Mouse (Mus musculus) neural tube, embryonic 14.5 days (tissue): ENCODE measurements around the gene D1Ertd622e. TPM values are rescaled to one million over a fixed set of nuclear protein-coding genes. Genes with fewer than 3 reads are reported as not detected.

ENCODE experiments used
- ATAC-seq: fragments of 200-750 bp; cut with Nextera tagmentation; 2 replicates; pipeline ENCODE4 v1.8.0; 2017; ENCODE audit warnings: low read depth, mild to moderate bottlenecking, moderate TSS enrichment, moderate library complexity
- H3K27ac ChIP-seq: fragments of 300-500 bp; sonication (generic); 2 replicates; pipeline ENCODE4 v1.5.1; 2014; ENCODE audit warnings: low read depth, mild to moderate bottlenecking, control low read depth, low read length, moderate library complexity, mixed read lengths
- H3K27me3 ChIP-seq: fragments of 300-500 bp; sonication (generic); 2 replicates; pipeline ENCODE4 v1.6.1; 2014; ENCODE audit warnings: low read length; ENCODE audit not compliant: control insufficient read depth, insufficient read depth
- H3K36me3 ChIP-seq: fragments of 300-500 bp; sonication (generic); 2 replicates; pipeline ENCODE4 v1.6.1; 2014; ENCODE audit warnings: low read length, mixed read lengths; ENCODE audit not compliant: control insufficient read depth, insufficient read depth
- H3K4me1 ChIP-seq: fragments of 300-500 bp; sonication (generic); 2 replicates; pipeline ENCODE4 v1.6.1; 2014; ENCODE audit warnings: low read length; ENCODE audit not compliant: control insufficient read depth, insufficient read depth
- H3K4me2 ChIP-seq: fragments of 300-500 bp; sonication (generic); 2 replicates; pipeline ENCODE4 v1.6.1; 2014; ENCODE audit warnings: mild to moderate bottlenecking, low read depth, low read length, control low read depth
- H3K4me3 ChIP-seq: fragments of 300-500 bp; sonication (generic); 2 replicates; pipeline ENCODE4 v1.5.1; 2014; ENCODE audit warnings: low read depth, low read length, control low read depth, mixed read lengths
- H3K9ac ChIP-seq: fragments of 300-500 bp; sonication (generic); replicated peaks from 2 replicates; pipeline ENCODE4 v1.6.1; 2014; ENCODE audit warnings: low read depth, mild to moderate bottlenecking, control low read depth, low read length, mixed read lengths
- H3K9me3 ChIP-seq: fragments of 300-500 bp; sonication (generic); 2 replicates; pipeline ENCODE4 v1.6.1; 2016; ENCODE audit warnings: low read length; ENCODE audit not compliant: control insufficient read depth
- WGBS: fragments of 180-500 bp; shearing (Covaris S2); extraction: QIAGEN DNeasy Blood & Tissue Kit; methylation state at CpG from one replicate; pipeline ENCODE4 v1.1.7; 2014; 5-methylcytosine and 5-hydroxymethylcytosine counted together
- polyA plus RNA-seq: library from polyadenylated mRNA; unstranded; fragments of >200 nt; fragmentation: Nextera tagmentation; extraction: Ambion mirVana; gene quantifications from 2 replicates; pipeline ENCODE4 v1.2.1, GENCODE M21; 2014

The D1Ertd622e gene
- polyA plus RNA-seq, 1 experiment from 2014 or later = 62.2 TPM

DNA sequence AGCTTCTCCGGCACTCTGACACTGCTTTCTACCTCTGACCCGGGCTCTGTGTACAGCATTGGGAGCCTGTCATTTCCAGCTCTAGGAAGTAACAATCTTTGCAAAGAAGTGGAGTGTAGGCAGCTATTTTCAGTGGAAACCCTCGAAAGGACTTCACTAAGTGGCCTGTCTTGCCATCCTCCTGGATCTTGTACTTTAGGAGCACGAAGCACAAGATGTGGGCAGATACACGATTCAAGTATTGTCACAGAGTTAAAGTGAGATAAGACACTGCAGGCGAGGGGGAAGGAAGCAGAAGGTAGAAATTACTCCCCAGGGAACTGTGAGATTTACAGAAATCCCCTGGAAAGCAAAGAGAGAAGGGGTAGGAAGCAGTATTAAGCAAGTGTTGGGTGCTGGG lies 36.4 kb downstream of the D1Ertd622e start:
- Histone ChIP-seq H3K9ac (no peak overlapping the region), H3K27ac (no peak overlapping the region), H3K4me1 (no peaks in the 10 kb centered on the region; the same call in 1 of the 2 replicates), H3K27me3 (no peaks in the 10 kb centered on the region), H3K4me3 (no peak overlapping the region), H3K36me3 (no peaks in the 10 kb centered on the region), H3K9me3 (no peaks in the 10 kb centered on the region), H3K4me2 (no peak overlapping the region)
- no peak for ATAC-seq
- WGBS = 66% methylated on average over 6 of the region's 6 CpGs

- H3K4me3 ChIP-seq = no peak overlapping the region
- H3K9me3 ChIP-seq = no peaks in the 10 kb centered on the region
- no peaks in the 10 kb centered on the region for H3K27me3 ChIP-seq
- WGBS = 58% methylated on average over 2 of the region's 2 CpGs
- H3K27ac ChIP-seq = no peak overlapping the region
- H3K4me2 ChIP-seq = no peak overlapping the region
- no peak for ATAC-seq
- H3K4me1 ChIP-seq = no peaks in the 10 kb centered on the region; the same call in 1 of the 2 replicates
- H3K9ac ChIP-seq = no peak overlapping the region
- no peaks in the 10 kb centered on the region for H3K36me3 ChIP-seq
Observed at GRCm38 (mm10) chr1:97624386-97624785, 37.5 kb downstream of the D1Ertd622e start.

DNA sequence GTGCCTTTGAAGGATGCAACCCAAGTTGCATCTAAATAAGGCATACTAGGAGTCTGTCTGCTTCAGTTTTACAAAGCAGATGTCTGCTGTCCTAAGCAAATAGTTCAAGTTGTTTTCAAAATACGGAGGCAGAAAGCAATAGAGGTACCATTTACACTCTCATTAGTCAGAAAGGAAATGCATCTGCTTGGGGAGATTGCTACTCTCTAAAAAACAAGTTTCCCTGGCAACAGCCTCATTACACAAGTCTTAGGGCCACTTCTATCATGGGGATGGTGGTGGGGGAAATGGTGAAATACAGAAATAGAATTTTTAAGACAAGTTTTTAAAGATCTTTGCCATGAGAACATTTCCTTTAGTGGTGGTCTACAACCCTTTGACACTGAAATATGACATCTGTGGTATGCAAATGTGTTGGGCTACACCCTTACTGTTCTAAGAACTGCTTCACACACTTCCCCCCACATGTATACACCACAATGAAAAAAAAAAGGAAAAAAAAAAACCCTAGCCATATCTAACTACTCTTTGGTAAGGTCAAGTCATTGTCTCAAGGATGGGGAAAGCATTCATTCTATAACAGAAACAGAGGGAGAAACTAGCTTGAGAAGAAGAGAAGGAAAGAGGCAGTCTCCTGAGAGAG lies 38.5 kb downstream of the D1Ertd622e start:
- no peaks in the 10 kb centered on the region; the same call in 1 of the 2 replicates for H3K4me1 ChIP-seq
- ATAC-seq = no peak
- no peak overlapping the region for H3K4me3 ChIP-seq
- H3K36me3 ChIP-seq = no peaks in the 10 kb centered on the region
- H3K9ac ChIP-seq = no peak overlapping the region
- 2% methylated on average over 1 of the region's 1 CpGs for WGBS
- no peaks in the 10 kb centered on the region for H3K27me3 ChIP-seq
- no peaks in the 10 kb centered on the region for H3K9me3 ChIP-seq
- H3K4me2 ChIP-seq = no peak overlapping the region
- H3K27ac ChIP-seq = no peak overlapping the region

- ATAC-seq = no peak
- WGBS = 9% methylated on average over 5 of the region's 5 CpGs
- Histone ChIP-seq H3K27ac (no peak overlapping the region), H3K4me1 (no peaks in the 10 kb centered on the region; the same call in 1 of the 2 replicates), H3K4me2 (no peak overlapping the region), H3K4me3 (no peak overlapping the region), H3K27me3 (no peaks in the 10 kb centered on the region), H3K9me3 (no peaks in the 10 kb centered on the region), H3K36me3 (no peaks in the 10 kb centered on the region), H3K9ac (no peak overlapping the region)
Observed at GRCm38 (mm10) chr1:97622574-97623208, 39.2 kb downstream of the D1Ertd622e start.

- no peak overlapping the region for H3K4me3 ChIP-seq
- no peak overlapping the region for H3K4me2 ChIP-seq
- no peaks in the 10 kb centered on the region; the same call in 1 of the 2 replicates for H3K4me1 ChIP-seq
- ATAC-seq = no peak
- no peaks in the 10 kb centered on the region for H3K27me3 ChIP-seq
- no peak overlapping the region for H3K9ac ChIP-seq
- 67% methylated on average over 8 of the region's 8 CpGs for WGBS
- H3K36me3 ChIP-seq = no peaks in the 10 kb centered on the region
- H3K27ac ChIP-seq = no peak overlapping the region
- no peaks in the 10 kb centered on the region for H3K9me3 ChIP-seq
Observed at GRCm38 (mm10) chr1:97619621-97620320, 42.1 kb downstream of the D1Ertd622e start.

- H3K36me3 ChIP-seq = no peaks in the 10 kb centered on the region
- H3K9ac ChIP-seq = no peak overlapping the region
Observed at GRCm38 (mm10) chr1:97615525-97615924, 46.3 kb downstream of the D1Ertd622e start.

DNA sequence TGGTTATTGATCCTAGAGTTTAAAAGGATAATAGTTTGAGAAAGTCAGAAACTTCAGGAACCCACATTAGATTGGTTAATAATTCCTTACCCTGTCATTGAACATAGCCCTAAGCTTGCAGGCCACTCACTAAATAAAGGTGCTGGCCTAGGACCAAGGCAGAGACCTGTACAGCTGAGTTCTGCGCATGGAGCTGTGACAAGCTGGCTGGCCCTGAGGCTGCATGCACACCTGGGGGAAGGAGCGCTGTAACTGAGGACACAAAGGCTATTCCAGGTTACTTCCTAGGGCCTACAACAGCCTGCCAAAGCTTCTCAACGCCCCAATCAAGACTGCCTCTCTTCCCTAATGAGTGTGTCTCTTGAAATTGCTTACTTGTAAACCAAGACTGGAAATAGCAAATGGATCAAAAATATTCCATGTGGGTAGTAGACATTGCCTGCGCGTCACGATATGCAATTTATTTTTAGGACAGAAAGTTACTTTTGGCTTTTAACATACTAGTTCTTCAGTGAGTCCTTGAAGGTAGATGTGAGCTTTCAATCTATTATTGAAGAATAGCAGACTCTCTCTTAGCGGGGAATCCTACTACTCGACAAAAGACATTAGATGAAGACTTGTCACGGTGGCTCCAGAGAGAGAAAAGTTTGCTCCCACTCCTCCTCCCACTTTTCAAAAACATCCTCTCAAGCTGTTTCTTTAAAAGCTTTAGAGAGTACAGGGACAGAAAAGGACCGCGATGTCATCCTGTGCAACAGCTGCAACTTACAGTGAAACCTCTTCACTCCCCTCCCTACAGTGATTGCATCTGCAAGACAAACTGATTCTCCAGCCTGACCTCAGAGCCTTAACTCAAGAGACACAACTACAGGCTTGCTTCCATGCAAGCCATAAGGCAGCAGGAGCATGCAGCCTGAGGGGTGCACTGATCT lies 47.1 kb downstream of the D1Ertd622e start:
- H3K27me3 ChIP-seq = no peaks in the 10 kb centered on the region
- no peak for ATAC-seq
- no peak overlapping the region for H3K4me2 ChIP-seq
- 87% methylated on average over 11 of the region's 11 CpGs for WGBS
- H3K9ac ChIP-seq = no peak overlapping the region
- H3K4me3 ChIP-seq = no peak overlapping the region
- no peaks in the 10 kb centered on the region for H3K4me1 ChIP-seq
- no peaks in the 10 kb centered on the region for H3K9me3 ChIP-seq
- H3K36me3 ChIP-seq = no peaks in the 10 kb centered on the region
- H3K27ac ChIP-seq = no peak overlapping the region

More at GRCm38 (mm10) chr1:97615525-97615924, 46.3 kb downstream of the D1Ertd622e start:
- H3K27me3 ChIP-seq = no peaks in the 10 kb centered on the region
- H3K4me3 ChIP-seq = no peak overlapping the region
- H3K4me1 ChIP-seq = no peaks in the 10 kb centered on the region
- no peak for ATAC-seq
- H3K27ac ChIP-seq = no peak overlapping the region
- WGBS = 91% methylated on average over 1 of the region's 1 CpGs
- H3K4me2 ChIP-seq = no peak overlapping the region
- H3K9me3 ChIP-seq = no peaks in the 10 kb centered on the region

DNA sequence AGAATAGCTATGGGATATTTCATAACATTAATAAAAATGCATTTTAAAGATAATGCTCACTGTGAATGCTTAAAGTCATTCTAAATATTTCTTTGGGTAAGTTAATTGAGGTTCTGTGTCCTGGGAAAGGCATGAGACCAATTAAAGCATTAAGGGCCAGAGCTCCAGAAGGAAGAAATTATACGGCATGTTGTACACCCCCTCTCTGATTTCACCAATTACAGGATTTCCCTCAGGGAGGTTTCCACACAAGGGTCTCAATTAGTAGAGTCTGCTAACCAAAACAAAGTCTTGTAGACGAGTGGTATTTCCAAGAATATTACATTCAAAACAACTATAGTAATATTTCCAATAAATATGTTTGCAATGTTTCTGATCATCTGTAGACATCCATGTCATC lies 50.1 kb downstream of the D1Ertd622e start:
- no peak overlapping the region for H3K9ac ChIP-seq

More for the DNA sequence above, 50.1 kb downstream of the D1Ertd622e start:
- 82% methylated on average over 2 of the region's 2 CpGs for WGBS
- Histone ChIP-seq H3K27ac (no peak overlapping the region), H3K4me1 (no peaks in the 10 kb centered on the region), H3K4me3 (no peak overlapping the region), H3K9me3 (no peaks in the 10 kb centered on the region), H3K4me2 (no peak overlapping the region), H3K27me3 (no peaks in the 10 kb centered on the region), H3K36me3 (no peaks in the 10 kb centered on the region)
- ATAC-seq = no peak
